Mouse (Mus musculus): ENCODE results near the gene Pde8b.
"Not testable (repeated sequence)": the region's sequence is repeated elsewhere in the genome, so short reads cannot be mapped to it uniquely, and the experiment has no call there.

Gene Pde8b

GRCm38 (mm10) chr13:95221882-95222568 is 28.1 kb downstream of the Pde8b start:
- in situ Hi-C loops (cut with MboI) = no loop called here

GRCm38 (mm10) chr13:95215661-95216170 is 34.4 kb downstream of the Pde8b start:
- in situ Hi-C loops (cut with MboI) = not testable (repeated sequence)

- in situ Hi-C loops (cut with MboI) = no loop called here
These were observed 37.8 kb downstream of the Pde8b start for GRCm38 (mm10) chr13:95212320-95212719.

- in situ Hi-C loops (cut with MboI) = not testable (repeated sequence)
These were observed 42.8 kb downstream of the Pde8b start for GRCm38 (mm10) chr13:95207301-95207700.

GRCm38 (mm10) chr13:95202151-95202758 is 47.9 kb downstream of the Pde8b start:
- in situ Hi-C loops (cut with MboI) = no loop called here

GRCm38 (mm10) chr13:95200817-95201216 is 49.3 kb downstream of the Pde8b start:
- in situ Hi-C loops (cut with MboI) = no loop called here

GRCm38 (mm10) chr13:95200036-95200435 is 50.1 kb downstream of the Pde8b start:
- in situ Hi-C loops (cut with MboI) = no loop called here

GRCm38 (mm10) chr13:95196106-95196705 is 53.9 kb downstream of the Pde8b start:
- in situ Hi-C loops (cut with MboI) = no loop called here

GRCm38 (mm10) chr13:95191951-95192350 is 58.2 kb downstream of the Pde8b start:
- in situ Hi-C loops (cut with MboI) = no loop called here

- in situ Hi-C loops (cut with MboI) = no loop called here
These were observed 61.0 kb downstream of the Pde8b start for GRCm38 (mm10) chr13:95189111-95189510.

- in situ Hi-C loops (cut with MboI) = no loop called here
These were observed 62.9 kb downstream of the Pde8b start for GRCm38 (mm10) chr13:95187153-95187665.

- in situ Hi-C loops (cut with MboI) = no loop called here
These were observed 63.4 kb downstream of the Pde8b start for GRCm38 (mm10) chr13:95186741-95187035.

GRCm38 (mm10) chr13:95185891-95186740 is 64.0 kb downstream of the Pde8b start:
- in situ Hi-C loops (cut with MboI) = no loop called here

- in situ Hi-C loops (cut with MboI) = no loop called here
These were observed 66.5 kb downstream of the Pde8b start for GRCm38 (mm10) chr13:95183686-95184085.

GRCm38 (mm10) chr13:95180208-95180607 is 69.9 kb downstream of the Pde8b start:
- in situ Hi-C loops (cut with MboI) = no loop called here

GRCm38 (mm10) chr13:95177326-95177725 is 72.8 kb downstream of the Pde8b start:
- in situ Hi-C loops (cut with MboI) = no loop called here

- in situ Hi-C loops (cut with MboI) = no loop called here
These were observed 73.7 kb downstream of the Pde8b start for GRCm38 (mm10) chr13:95176399-95176798.

GRCm38 (mm10) chr13:95174253-95174652 is 75.9 kb downstream of the Pde8b start:
- in situ Hi-C loops (cut with MboI) = no loop called here

GRCm38 (mm10) chr13:95172346-95172745 is 77.8 kb downstream of the Pde8b start:
- in situ Hi-C loops (cut with MboI) = no loop called here

GRCm38 (mm10) chr13:95160211-95160610 is 89.9 kb downstream of the Pde8b start:
- in situ Hi-C loops (cut with MboI) = no loop called here

GRCm38 (mm10) chr13:95158986-95159385 is 91.2 kb downstream of the Pde8b start:
- in situ Hi-C loops (cut with MboI) = no loop called here

GRCm38 (mm10) chr13:95144746-95145145 is 105.4 kb downstream of the Pde8b start:
- in situ Hi-C loops (cut with MboI) = no loop called here

All from mature B cell (primary cell).